Mouse (Mus musculus) erythroblast, embryonic 14.5 days (primary cell): ENCODE measurements around the gene Mlf1.

Experiments used
- GATA1 ChIP-seq: IDR thresholded peaks from 2 replicates; pipeline ENCODE4 v1.6.1; 2012; ENCODE audit warnings: low read length, inconsistent platforms, mixed read lengths
- TAL1 ChIP-seq: IDR thresholded peaks from 3 replicates; pipeline ENCODE4 v1.6.1; 2012; ENCODE audit warnings: low read length, inconsistent platforms, mixed read lengths

GRCm38 (mm10) chr3:67352763-67353149 lies 21.1 kb upstream of the Mlf1 start:
- no peak for TF ChIP-seq TAL1
- no peak for TF ChIP-seq GATA1
